Mouse (Mus musculus): ENCODE data around the gene Mtx2. TPM values are rescaled to one million over a fixed set of nuclear protein-coding genes. Genes with fewer than 3 reads are reported as not detected.

The Mtx2 gene
- total and polyA plus RNA-seq, 3 experiments = 56.4 to 186 (median 111) TPM

DNA sequence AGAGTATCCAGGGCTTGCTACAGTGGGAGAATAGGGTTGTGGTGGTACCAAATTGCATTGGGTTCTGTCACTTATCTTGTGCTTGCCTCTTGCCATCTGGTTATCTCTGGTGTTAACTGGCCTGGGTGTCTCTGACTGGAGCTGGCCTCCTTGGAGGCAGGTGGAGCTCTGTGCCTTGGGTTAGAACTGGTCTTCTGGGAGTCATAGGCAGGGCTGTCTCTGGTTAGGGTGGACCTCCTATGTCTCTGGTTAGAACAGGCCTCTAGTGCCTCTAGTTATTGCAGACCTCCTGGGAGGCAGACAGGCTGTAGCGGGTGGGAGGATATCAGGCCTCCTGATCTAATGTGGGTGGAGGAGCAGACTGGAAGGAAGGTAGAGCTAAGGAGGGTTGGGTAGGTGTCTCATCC is 36.5 kb downstream of the Mtx2 start:
- H3K79me2 ChIP-seq (replicated peaks; ENCODE audit: control insufficient read depth, extremely low read depth, insufficient read depth, poor library complexity, severe bottlenecking) = peaks cover 8% of the 10 kb centered on the region
- H3K27me3 ChIP-seq (replicated peaks) = no peaks in the 10 kb centered on the region
- dilution Hi-C loops (cut with MboI; ENCODE audit: extremely low pct_ligation_motif_present, extremely low pct_unique_long_range_greater_than_20kb, low sequenced_read_pairs) (no loop called here), in situ Hi-C loops (cut with MboI; ENCODE audit: low pct_ligation_motif_present, low pct_unique_long_range_greater_than_20kb, low sequenced_read_pairs) (no loop called here)
- peaks cover 2 to 23% of the 10 kb centered on the region in 2 experiments for H3K36me3 ChIP-seq (replicated peaks in 1 of 2; ENCODE audit: control insufficient read depth in 1 of 2, insufficient read depth in 1 of 2, low read length in 1 of 2)
- H3K4me2 ChIP-seq (ENCODE audit: insufficient read depth, low read depth, poor library complexity, severe bottlenecking) = no peak overlapping the region
- H3K27ac ChIP-seq (ENCODE audit: insufficient read depth, low read depth) = no peak overlapping the region
- TF ChIP-seq PAX5 (IDR thresholded peaks at IDR 0.05; ENCODE audit: low read length) = no peak
- TF ChIP-seq TCF12 (IDR thresholded peaks at IDR 0.05; ENCODE audit: low read depth, low read length) = no peak
- TF ChIP-seq UBTF (IDR thresholded peaks at IDR 0.05; ENCODE audit: low read depth, low read length) = no peak
- no peak for TF ChIP-seq EP300 (IDR thresholded peaks at IDR 0.05; ENCODE audit: low read length)
- DNase-seq (ENCODE audit: extremely low read depth) = no peak
- peaks cover 0 to 4% of the 10 kb centered on the region in 2 experiments; a peak in 2 of 4 replicates for H3K4me1 ChIP-seq (ENCODE audit: control insufficient read depth in 1 of 2, insufficient read depth in 2 of 2)
- no peak overlapping the region for H3K4me3 ChIP-seq (replicated peaks in 1 of 3; ENCODE audit: low read depth in 2 of 3, low read length in 2 of 3, poor library complexity in 1 of 3)
- no peaks in the 10 kb centered on the region for H3K9me3 ChIP-seq (replicated peaks; ENCODE audit: low read length)
- H3K9ac ChIP-seq (ENCODE audit: insufficient read depth, low read depth) = no peak overlapping the region

DNA sequence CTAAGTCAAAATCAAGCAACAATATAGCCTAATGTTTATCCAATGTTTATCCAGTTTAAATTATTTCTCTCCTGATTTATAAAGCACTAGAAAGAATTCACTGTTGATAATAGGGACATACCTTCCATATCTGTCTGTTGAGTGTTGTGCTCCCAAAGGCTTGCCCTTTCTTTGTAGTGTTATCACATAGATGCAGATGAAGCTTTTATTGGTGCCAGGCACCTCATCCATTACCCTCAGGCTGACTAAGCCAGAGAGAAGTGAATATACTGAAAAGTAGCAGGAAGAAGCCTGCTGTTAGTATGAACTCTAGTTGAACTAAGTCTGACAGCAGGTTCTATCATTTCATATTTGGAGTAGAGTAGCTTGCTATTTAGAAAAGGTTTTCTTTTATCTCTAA is 39.8 kb downstream of the Mtx2 start:
- dilution Hi-C loops (cut with MboI; ENCODE audit: extremely low pct_ligation_motif_present, extremely low pct_unique_long_range_greater_than_20kb, low sequenced_read_pairs) (no loop called here), in situ Hi-C loops (cut with MboI; ENCODE audit: low pct_ligation_motif_present, low pct_unique_long_range_greater_than_20kb, low sequenced_read_pairs) (no loop called here)
- no peak overlapping the region for H3K9ac ChIP-seq (ENCODE audit: insufficient read depth, low read depth)
- TF ChIP-seq NELFE (IDR thresholded peaks at IDR 0.05; ENCODE audit: low read depth, low read length) (no peak), KAT2A (IDR thresholded peaks at IDR 0.05; ENCODE audit: insufficient replicate concordance, low read length) (no peak), MAZ (IDR thresholded peaks at IDR 0.05; ENCODE audit: low read depth, low read length) (no peak), JUND (conservative IDR thresholded peaks at IDR 0.05; ENCODE audit: low read depth, low read length) (no peak), ZKSCAN1 (IDR thresholded peaks at IDR 0.05; ENCODE audit: borderline replicate concordance, low read depth, low read length) (no peak), TCF12 (IDR thresholded peaks at IDR 0.05; ENCODE audit: low read depth, low read length) (no peak), RAD21 (IDR thresholded peaks at IDR 0.05; ENCODE audit: low read depth, low read length) (no peak), CHD2 (IDR thresholded peaks at IDR 0.05; ENCODE audit: low read length) (no peak)
- H3K79me2 ChIP-seq (replicated peaks; ENCODE audit: control insufficient read depth, extremely low read depth, insufficient read depth, poor library complexity, severe bottlenecking) = peaks cover 8% of the 10 kb centered on the region
- no peak for DNase-seq (ENCODE audit: extremely low read depth)
- H3K36me3 ChIP-seq (replicated peaks in 1 of 2; ENCODE audit: control insufficient read depth in 1 of 2, insufficient read depth in 1 of 2, low read length in 1 of 2) = peaks cover 4 to 28% of the 10 kb centered on the region in 2 experiments
- H3K9me3 ChIP-seq (replicated peaks; ENCODE audit: low read length) = no peaks in the 10 kb centered on the region
- no peak overlapping the region for H3K27ac ChIP-seq (ENCODE audit: insufficient read depth, low read depth)
- no peak overlapping the region for H3K4me2 ChIP-seq (ENCODE audit: insufficient read depth, low read depth, poor library complexity, severe bottlenecking)
- H3K4me3 ChIP-seq (replicated peaks in 1 of 3; ENCODE audit: low read depth in 2 of 3, low read length in 2 of 3, poor library complexity in 1 of 3) = no peak overlapping the region
- H3K4me1 ChIP-seq (ENCODE audit: control insufficient read depth in 1 of 2, insufficient read depth in 2 of 2) = no peaks in the 10 kb centered on the region
- no peaks in the 10 kb centered on the region for H3K27me3 ChIP-seq (replicated peaks)

DNA sequence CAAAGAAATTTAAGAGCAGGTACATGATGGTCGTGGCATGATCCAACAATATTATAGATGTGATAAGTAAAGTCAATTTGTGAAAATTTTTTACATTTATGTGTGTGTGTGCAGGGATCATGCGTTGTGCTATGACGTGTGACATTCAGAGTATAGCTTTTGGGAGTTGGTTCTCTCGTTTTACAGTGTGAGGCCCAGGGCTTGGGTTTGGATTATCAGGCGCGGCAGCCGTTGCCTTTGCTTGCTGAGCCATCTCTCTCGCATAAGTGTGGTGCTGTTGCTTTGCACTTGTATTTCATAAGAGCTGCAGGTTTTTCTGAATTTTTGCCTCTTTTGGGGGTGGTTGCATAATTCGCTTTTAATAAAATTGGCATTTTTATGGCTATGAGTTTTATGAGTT is 48.4 kb downstream of the Mtx2 start:
- no peak for DNase-seq (ENCODE audit: extremely low read depth)

More for the DNA sequence above, 48.4 kb downstream of the Mtx2 start:
- Histone ChIP-seq H3K79me2 (replicated peaks; ENCODE audit: control insufficient read depth, extremely low read depth, insufficient read depth, poor library complexity, severe bottlenecking) (no peaks in the 10 kb centered on the region), H3K27me3 (replicated peaks) (no peaks in the 10 kb centered on the region), H3K36me3 (replicated peaks in 1 of 2; ENCODE audit: control insufficient read depth in 1 of 2, insufficient read depth in 1 of 2, low read length in 1 of 2) (peaks cover 19 to 56% of the 10 kb centered on the region in 2 experiments), H3K9ac (ENCODE audit: insufficient read depth, low read depth) (no peak overlapping the region), H3K27ac (ENCODE audit: insufficient read depth, low read depth) (no peak overlapping the region), H3K4me2 (ENCODE audit: insufficient read depth, low read depth, poor library complexity, severe bottlenecking) (no peak overlapping the region), H3K4me3 (replicated peaks in 1 of 3; ENCODE audit: low read depth in 2 of 3, low read length in 2 of 3, poor library complexity in 1 of 3) (no peak overlapping the region), H3K9me3 (replicated peaks; ENCODE audit: low read length) (no peaks in the 10 kb centered on the region), H3K4me1 (ENCODE audit: control insufficient read depth in 1 of 2, insufficient read depth in 2 of 2) (peaks cover 0 to under 1% of the 10 kb centered on the region in 2 experiments; a peak in 1 of 4 replicates)
- dilution Hi-C loops (cut with MboI; ENCODE audit: extremely low pct_ligation_motif_present, extremely low pct_unique_long_range_greater_than_20kb, low sequenced_read_pairs) (no loop called here), in situ Hi-C loops (cut with MboI; ENCODE audit: low pct_ligation_motif_present, low pct_unique_long_range_greater_than_20kb, low sequenced_read_pairs) (no loop called here)
- no peak for TF ChIP-seq MYC (IDR thresholded peaks at IDR 0.05; ENCODE audit: low read depth, low read length)
- TF ChIP-seq MAZ (IDR thresholded peaks at IDR 0.05; ENCODE audit: low read depth, low read length) = no peak
- TF ChIP-seq RCOR1 (conservative IDR thresholded peaks at IDR 0.05; ENCODE audit: low read depth, low read length) = no peak
- no peak for TF ChIP-seq E2F4 (IDR thresholded peaks at IDR 0.05; ENCODE audit: insufficient replicate concordance, low read depth, low read length)
- no peak for TF ChIP-seq MAX (IDR thresholded peaks at IDR 0.05; ENCODE audit: low read length)
- no peak for TF ChIP-seq SMC3 (IDR thresholded peaks at IDR 0.05; ENCODE audit: low read depth, low read length)
- TF ChIP-seq SIN3A (IDR thresholded peaks at IDR 0.05; ENCODE audit: low read length) = no peak
- TF ChIP-seq JUND (conservative IDR thresholded peaks at IDR 0.05; ENCODE audit: low read depth, low read length) = no peak
- TF ChIP-seq NELFE (IDR thresholded peaks at IDR 0.05; ENCODE audit: low read depth, low read length) = no peak
- TF ChIP-seq MAFK (IDR thresholded peaks at IDR 0.05; ENCODE audit: insufficient replicate concordance, low read length) = no peak
- no peak for TF ChIP-seq PAX5 (IDR thresholded peaks at IDR 0.05; ENCODE audit: low read length)
- TF ChIP-seq ELF1 (IDR thresholded peaks at IDR 0.05; ENCODE audit: low read depth, low read length) = no peak
- no peak for TF ChIP-seq HCFC1 (IDR thresholded peaks at IDR 0.05; ENCODE audit: low read depth, low read length)
- TF ChIP-seq POLR2A (IDR thresholded peaks at IDR 0.05; ENCODE audit: low read depth, low read length) = no peak
